Mouse (Mus musculus) brain, embryonic 14.5 days (tissue): ENCODE results near the gene Thap3.

ENCODE experiments used
- CTCF ChIP-seq: fragments of 200-500 bp; IDR thresholded peaks from 2 replicates; pipeline ENCODE4 v1.5.1; 2012; ENCODE audit warnings: inconsistent platforms, mild to moderate bottlenecking, moderate library complexity, borderline replicate concordance; ENCODE audit not compliant: insufficient read depth, insufficient read length; ENCODE audit errors: extremely low read depth
- POLR2A ChIP-seq: fragments of 200-500 bp; IDR thresholded peaks from 2 replicates; pipeline ENCODE4 v1.6.1; 2012; ENCODE audit warnings: mild to moderate bottlenecking, inconsistent platforms, borderline replicate concordance; ENCODE audit not compliant: poor library complexity, insufficient read depth, insufficient read length, severe bottlenecking; ENCODE audit errors: extremely low read depth

GRCm38 (mm10) chr4:151992091-151992490 is 3.3 kb upstream of the Thap3 start:
- TF ChIP-seq POLR2A: no peak
- TF ChIP-seq CTCF: no peak
